Mouse (Mus musculus) kidney, embryonic 14.5 days (tissue): Measurements from ENCODE around the gene A030014E15Rik. TPM values are rescaled to one million over a fixed set of nuclear protein-coding genes. Genes with fewer than 3 reads are reported as not detected.
"Not testable (repeated sequence)": the region's sequence is repeated elsewhere in the genome, so short reads cannot be mapped to it uniquely, and the experiment has no call there.

ENCODE experiments used
- ATAC-seq: fragments of 200-750 bp; cut with Nextera tagmentation; 2 replicates; pipeline ENCODE4 v1.8.0; 2017; ENCODE audit warnings: moderate number of reproducible peaks, mild to moderate bottlenecking, moderate TSS enrichment, moderate library complexity; ENCODE audit not compliant: low FRiP score, low TSS enrichment
- H3K27ac ChIP-seq: fragments of 300-500 bp; sonication (generic); 2 replicates; pipeline ENCODE4 v1.5.1; 2014; ENCODE audit warnings: low read depth, mild to moderate bottlenecking, low read length, moderate library complexity, mixed read lengths
- H3K27me3 ChIP-seq: fragments of 300-500 bp; sonication (generic); 2 replicates; pipeline ENCODE4 v1.6.1; 2014; ENCODE audit warnings: mild to moderate bottlenecking, low read length; ENCODE audit not compliant: control insufficient read depth, insufficient read depth
- H3K36me3 ChIP-seq: fragments of 300-500 bp; sonication (generic); 2 replicates; pipeline ENCODE4 v1.6.1; 2014; ENCODE audit warnings: low read length, mixed read lengths; ENCODE audit not compliant: control insufficient read depth, insufficient read depth
- H3K4me1 ChIP-seq: fragments of 300-500 bp; sonication (generic); 2 replicates; pipeline ENCODE4 v1.6.1; 2014; ENCODE audit warnings: low read length, mixed read lengths; ENCODE audit not compliant: control insufficient read depth, insufficient read depth
- H3K4me2 ChIP-seq: fragments of 300-500 bp; sonication (generic); replicated peaks from 2 replicates; pipeline ENCODE4 v1.6.1; 2014; ENCODE audit warnings: low read depth, mild to moderate bottlenecking, low read length
- H3K4me3 ChIP-seq: fragments of 300-500 bp; sonication (generic); 2 replicates; pipeline ENCODE4 v1.5.1; 2014; ENCODE audit warnings: mild to moderate bottlenecking, low read length
- H3K9ac ChIP-seq: fragments of 300-500 bp; sonication (generic); 2 replicates; pipeline ENCODE4 v1.6.1; 2014; ENCODE audit warnings: low read depth, mild to moderate bottlenecking, low read length, moderate library complexity
- H3K9me3 ChIP-seq: fragments of 300-500 bp; sonication (generic); 2 replicates; pipeline ENCODE4 v1.6.1; 2016; ENCODE audit warnings: low read length; ENCODE audit not compliant: control insufficient read depth
- WGBS: fragments of 180-500 bp; shearing (Covaris S2); extraction: QIAGEN DNeasy Blood & Tissue Kit; methylation state at CpG from one replicate; pipeline ENCODE4 v1.1.7; 2014; 5-methylcytosine and 5-hydroxymethylcytosine counted together
- polyA plus RNA-seq: library from polyadenylated mRNA; unstranded; fragments of >200 nt; fragmentation: Nextera tagmentation; extraction: Ambion mirVana; gene quantifications from 2 replicates; pipeline ENCODE4 v1.2.1, GENCODE M21; 2014

The A030014E15Rik gene
- not detected in 2 replicates for polyA plus RNA-seq

- Histone ChIP-seq H3K36me3 (no peaks in the 10 kb centered on the region), H3K9ac (no peak within 1 kb of the TSS), H3K27me3 (no peaks in the 10 kb centered on the region), H3K27ac (no peak within 1 kb of the TSS), H3K4me3 (no peak within 1 kb of the TSS), H3K9me3 (no peaks in the 10 kb centered on the region), H3K4me2 (no peak within 1 kb of the TSS), H3K4me1 (no peaks in the 10 kb centered on the region)
- no peak for ATAC-seq
- 87% methylated on average over 6 of the region's 6 CpGs for WGBS
Measured at GRCm38 (mm10) chr1:82924650-82925049, at the start of gene A030014E15Rik. Gene A030014E15Rik, plus strand, starts transcription at chr1:82924917.

GRCm38 (mm10) chr1:82879172-82879571 is 45.5 kb upstream of the A030014E15Rik start:
- WGBS: 86% methylated on average over 2 of the region's 2 CpGs
- no peak overlapping the region for H3K4me2 ChIP-seq
- no peaks in the 10 kb centered on the region for H3K9me3 ChIP-seq
- H3K27ac ChIP-seq: no peak overlapping the region
- H3K27me3 ChIP-seq: no peaks in the 10 kb centered on the region
- no peak overlapping the region for H3K4me3 ChIP-seq
- peaks cover 57% of the 10 kb centered on the region; the same call in 1 of the 2 replicates for H3K36me3 ChIP-seq
- H3K9ac ChIP-seq: no peak overlapping the region
- H3K4me1 ChIP-seq: no peaks in the 10 kb centered on the region
- no peak for ATAC-seq

GRCm38 (mm10) chr1:82880196-82880595 is 44.5 kb upstream of the A030014E15Rik start:
- H3K27me3 ChIP-seq: no peaks in the 10 kb centered on the region
- 93% methylated on average over 8 of the region's 8 CpGs for WGBS
- no peak for ATAC-seq
- H3K36me3 ChIP-seq: peaks cover 58% of the 10 kb centered on the region; the same call in 1 of the 2 replicates
- no peak overlapping the region for H3K4me3 ChIP-seq
- no peaks in the 10 kb centered on the region for H3K9me3 ChIP-seq
- H3K27ac ChIP-seq: no peak overlapping the region
- no peak overlapping the region for H3K9ac ChIP-seq
- H3K4me2 ChIP-seq: no peak overlapping the region
- H3K4me1 ChIP-seq: no peaks in the 10 kb centered on the region

GRCm38 (mm10) chr1:82893269-82893668 is 31.4 kb upstream of the A030014E15Rik start:
- H3K4me3 ChIP-seq: no peak overlapping the region
- ATAC-seq: no peak
- peaks cover 40% of the 10 kb centered on the region for H3K36me3 ChIP-seq
- H3K4me2 ChIP-seq: no peak overlapping the region
- WGBS: 92% methylated on average over 7 of the region's 7 CpGs
- H3K9me3 ChIP-seq: no peaks in the 10 kb centered on the region
- H3K27me3 ChIP-seq: no peaks in the 10 kb centered on the region
- H3K4me1 ChIP-seq: no peaks in the 10 kb centered on the region
- H3K27ac ChIP-seq: no peak overlapping the region
- H3K9ac ChIP-seq: no peak overlapping the region

GRCm38 (mm10) chr1:82900567-82900966 is 24.1 kb upstream of the A030014E15Rik start:
- H3K27me3 ChIP-seq: no peaks in the 10 kb centered on the region
- H3K9ac ChIP-seq: no peak overlapping the region
- no peak for ATAC-seq
- H3K4me2 ChIP-seq: no peak overlapping the region
- H3K9me3 ChIP-seq: no peaks in the 10 kb centered on the region
- H3K36me3 ChIP-seq: peaks cover 38% of the 10 kb centered on the region
- H3K27ac ChIP-seq: no peak overlapping the region
- 96% methylated on average over 1 of the region's 1 CpGs for WGBS
- H3K4me1 ChIP-seq: no peaks in the 10 kb centered on the region
- H3K4me3 ChIP-seq: no peak overlapping the region

- no peak overlapping the region for H3K4me3 ChIP-seq
- H3K9ac ChIP-seq: no peak overlapping the region
- no peak overlapping the region for H3K27ac ChIP-seq
- no peak for ATAC-seq
- H3K27me3 ChIP-seq: no peaks in the 10 kb centered on the region
- H3K4me1 ChIP-seq: no peaks in the 10 kb centered on the region
- H3K9me3 ChIP-seq: no peaks in the 10 kb centered on the region
- no peak overlapping the region for H3K4me2 ChIP-seq
- 95% methylated on average over 3 of the region's 3 CpGs for WGBS
- H3K36me3 ChIP-seq: peaks cover 37% of the 10 kb centered on the region
Measured at GRCm38 (mm10) chr1:82901201-82901600, 23.5 kb upstream of the A030014E15Rik start.

- ATAC-seq: no peak
- WGBS: 83% methylated on average over 3 of the region's 3 CpGs
- no peak overlapping the region for H3K4me2 ChIP-seq
- peaks cover 16% of the 10 kb centered on the region; the same call in 1 of the 2 replicates for H3K36me3 ChIP-seq
- H3K9ac ChIP-seq: no peak overlapping the region
- H3K9me3 ChIP-seq: no peaks in the 10 kb centered on the region
- no peak overlapping the region for H3K4me3 ChIP-seq
- no peak overlapping the region for H3K27ac ChIP-seq
- no peaks in the 10 kb centered on the region for H3K27me3 ChIP-seq
- H3K4me1 ChIP-seq: no peaks in the 10 kb centered on the region
Measured at GRCm38 (mm10) chr1:82905886-82906285, 18.8 kb upstream of the A030014E15Rik start.

- no peaks in the 10 kb centered on the region for H3K4me1 ChIP-seq
- ATAC-seq: no peak
- H3K4me3 ChIP-seq: no peak within 1 kb of the TSS
- no peaks in the 10 kb centered on the region for H3K9me3 ChIP-seq
- 78% methylated on average over 3 of the region's 3 CpGs for WGBS
- H3K27me3 ChIP-seq: no peaks in the 10 kb centered on the region
- H3K9ac ChIP-seq: no peak within 1 kb of the TSS
- H3K27ac ChIP-seq: no peak within 1 kb of the TSS
- H3K36me3 ChIP-seq: no peaks in the 10 kb centered on the region
- no peak within 1 kb of the TSS for H3K4me2 ChIP-seq
Measured at GRCm38 (mm10) chr1:82913025-82913424, 11.7 kb upstream of the A030014E15Rik start, which contains the start of gene A030005L19Rik. Gene A030005L19Rik, plus strand, starts transcription at chr1:82913325.

- not testable (repeated sequence) for H3K4me1 ChIP-seq, H3K4me2 ChIP-seq, H3K27ac ChIP-seq, H3K9ac ChIP-seq, H3K27me3 ChIP-seq, H3K4me3 ChIP-seq, H3K9me3 ChIP-seq, ATAC-seq, H3K36me3 ChIP-seq
- WGBS: 100% methylated on average over 4 of the region's 5 CpGs
Measured at GRCm38 (mm10) chr1:82913434-82913833, 11.3 kb upstream of the A030014E15Rik start.
